Mouse (Mus musculus) bone marrow macrophage, adult 2 months (primary cell): ENCODE data around the gene Tmem184b.

ENCODE experiments used
- CTCF ChIP-seq: IDR thresholded peaks from 2 replicates; pipeline ENCODE4 v1.5.1; 2012; ENCODE audit warnings: low read depth, mild to moderate bottlenecking, low read length, moderate library complexity
- POLR2A ChIP-seq: IDR thresholded peaks from 2 replicates; pipeline ENCODE4 v1.6.1; 2012; ENCODE audit warnings: mild to moderate bottlenecking, low read depth, low read length, borderline replicate concordance

DNA sequence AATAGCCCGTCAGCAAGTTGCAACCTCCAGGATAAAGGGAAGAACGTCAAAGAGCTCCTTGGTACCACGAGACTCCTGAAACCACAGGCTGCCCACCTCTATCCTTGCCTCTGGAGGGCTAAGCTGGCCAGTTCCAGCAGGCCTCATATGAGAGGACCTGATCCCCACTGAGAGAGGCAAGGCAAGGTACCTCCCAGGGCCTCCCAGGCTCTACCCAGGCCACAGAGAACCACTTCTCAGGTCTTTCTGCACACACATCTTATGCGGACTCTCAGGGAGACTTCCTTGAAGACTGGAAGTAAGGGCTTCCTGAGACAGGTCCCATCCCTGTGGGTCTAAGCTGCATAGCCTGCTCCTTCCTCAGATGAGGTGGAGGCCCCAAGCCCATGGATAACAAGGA, 36.0 kb upstream of the Tmem184b start:
- TF ChIP-seq CTCF: no peak
- no peak for TF ChIP-seq POLR2A
